ENCODE assay signal across 9 mouse cellular contexts in genomic region chr12:9002038-9002648, GRCm38 (mm10). TPM values are rescaled to one million over a fixed set of nuclear protein-coding genes. Genes with fewer than 3 reads are reported as not detected.
DNase-seq lines count a peak whose midpoint lies in the region; ATAC-seq and TF ChIP-seq lines count a peak whose summit lies in the region.
"Had no signal": no experiment of that assay in that cellular context is flagged by ENCODE, and none has a peak within 500 bp of the region (broad histone marks: within the 10 kb centered on the region; RNA-seq: fewer than 3 reads in every experiment).

No protein-coding gene starts in this region.

- 15% methylated on average over 5 of the region's 5 CpGs for WGBS in intestine, embryonic 15.5 days
- 11% methylated on average over 5 of the region's 5 CpGs for WGBS in limb, embryonic 14.5 days
- WGBS in neural tube, embryonic 14.5 days: 12% methylated on average over 5 of the region's 5 CpGs
- WGBS in thymus, adult 2 months: 14% methylated on average over 5 of the region's 5 CpGs

- ATAC-seq in intestine, embryonic 15.5 days: 0 out of 2 replicates have a peak, but pooled peaks have one; percentile 49
- ATAC-seq in limb, embryonic 14.5 days (ENCODE audit: low FRiP score, low read depth): no peak
- ATAC-seq in neural tube, embryonic 14.5 days (ENCODE audit: low read depth): peak; percentile 71; the same call in 1 of the 2 replicates

- TF ChIP-seq CTCF in thymus, adult 2 months (IDR thresholded peaks at IDR 0.05; ENCODE audit: borderline replicate concordance, control insufficient read depth, extremely low read depth, insufficient read depth, low read length, poor library complexity): no peak

- no peaks in the 10 kb centered on the region for H3K27me3 ChIP-seq in intestine, embryonic 15.5 days (replicated peaks)
- no peaks in the 10 kb centered on the region for H3K27me3 ChIP-seq in limb, embryonic 14.5 days (ENCODE audit: control insufficient read depth, insufficient read depth, low read length)
- H3K27me3 ChIP-seq in neural tube, embryonic 14.5 days (ENCODE audit: control insufficient read depth, insufficient read depth, low read length): no peaks in the 10 kb centered on the region
- no peaks in the 10 kb centered on the region for H3K27me3 ChIP-seq in thymus, adult 2 months (ENCODE audit: control insufficient read depth, insufficient read depth, low read length)
- H3K27me3 ChIP-seq: heart, embryonic 13.5 days had no signal

- H3K36me3 ChIP-seq in intestine, embryonic 15.5 days: no peaks in the 10 kb centered on the region
- peaks cover 3% of the 10 kb centered on the region; the same call in 1 of the 2 replicates for H3K36me3 ChIP-seq in limb, embryonic 14.5 days (ENCODE audit: control insufficient read depth, insufficient read depth, low read length)
- H3K36me3 ChIP-seq in neural tube, embryonic 14.5 days (ENCODE audit: control insufficient read depth, insufficient read depth, low read length): no peaks in the 10 kb centered on the region
- H3K36me3 ChIP-seq in thymus, adult 2 months (ENCODE audit: control insufficient read depth, insufficient read depth, low read length): no peaks in the 10 kb centered on the region

- H3K4me3 ChIP-seq in intestine, embryonic 15.5 days (replicated peaks): no peak overlapping the region
- H3K4me3 ChIP-seq in limb, embryonic 14.5 days (replicated peaks; ENCODE audit: low read length): no peak overlapping the region
- H3K4me3 ChIP-seq in neural tube, embryonic 14.5 days (ENCODE audit: low read depth, low read length): no peak overlapping the region
- H3K4me3 ChIP-seq in thymus, adult 2 months (ENCODE audit: control insufficient read depth, insufficient read depth, low read length): no peak overlapping the region
- H3K4me3 ChIP-seq: heart, embryonic 13.5 days had no signal

- peak; percentile 88 for DNase-seq in CD4-positive, CD25-positive, alpha-beta regulatory T cell, adult 2 months (ENCODE audit: low read depth, low spot score)
- peak; percentile 5 for DNase-seq in WW6 (ENCODE audit: low read depth, low spot score)
- DNase-seq in cerebellum, postnatal 14 days: peak; percentile 73 to 74
- DNase-seq in frontal cortex, postnatal 36 days (ENCODE audit: low spot score in 2 of 2): peak; percentile 13 to 65
- peak; percentile 95 for DNase-seq in limb, embryonic 14.5 days (ENCODE audit: low spot score)
- peak; percentile 47 for DNase-seq in thymus, adult 2 months

- no peak overlapping the region for H3K27ac ChIP-seq in intestine, embryonic 15.5 days
- no peak overlapping the region for H3K27ac ChIP-seq in limb, embryonic 14.5 days (replicated peaks; ENCODE audit: low read depth, low read length)
- H3K27ac ChIP-seq in neural tube, embryonic 14.5 days (ENCODE audit: low read depth, low read length): no peak overlapping the region
- no peak overlapping the region for H3K27ac ChIP-seq in thymus, adult 2 months (ENCODE audit: control insufficient read depth, insufficient read depth, low read length)
- H3K27ac ChIP-seq: heart, embryonic 13.5 days had no signal

- no peak overlapping the region for H3K4me2 ChIP-seq in intestine, embryonic 15.5 days (replicated peaks)
- H3K4me2 ChIP-seq in limb, embryonic 14.5 days (replicated peaks; ENCODE audit: low read depth, low read length, severe bottlenecking): no peak overlapping the region
- no peak overlapping the region; the same call in 1 of the 2 replicates for H3K4me2 ChIP-seq in neural tube, embryonic 14.5 days (ENCODE audit: low read depth, low read length)
- H3K4me2 ChIP-seq: heart, embryonic 13.5 days had no signal

- H3K4me1 ChIP-seq in intestine, embryonic 15.5 days (replicated peaks): no peaks in the 10 kb centered on the region
- H3K4me1 ChIP-seq in limb, embryonic 14.5 days (ENCODE audit: control insufficient read depth, insufficient read depth, low read length): no peaks in the 10 kb centered on the region
- H3K4me1 ChIP-seq in neural tube, embryonic 14.5 days (ENCODE audit: control insufficient read depth, insufficient read depth, low read length): no peaks in the 10 kb centered on the region
- no peaks in the 10 kb centered on the region for H3K4me1 ChIP-seq in thymus, adult 2 months (replicated peaks; ENCODE audit: control insufficient read depth, insufficient read depth, low read length)
- H3K4me1 ChIP-seq: heart, embryonic 13.5 days had no signal

- no peaks in the 10 kb centered on the region for H3K9me3 ChIP-seq in intestine, embryonic 15.5 days
- H3K9me3 ChIP-seq in limb, embryonic 14.5 days (ENCODE audit: control insufficient read depth, low read length): no peaks in the 10 kb centered on the region
- H3K9me3 ChIP-seq in neural tube, embryonic 14.5 days (ENCODE audit: control insufficient read depth, low read length): no peaks in the 10 kb centered on the region
- H3K9me3 ChIP-seq: heart, embryonic 13.5 days had no signal

- no peak for TF ChIP-seq POLR2A in limb, embryonic 14.5 days (IDR thresholded peaks at IDR 0.05; ENCODE audit: borderline replicate concordance, extremely low read depth, insufficient read depth, insufficient read length)
- no peak for TF ChIP-seq POLR2A in thymus, adult 2 months (IDR thresholded peaks at IDR 0.05; ENCODE audit: control insufficient read depth, extremely low read depth, insufficient read depth, low read length, poor library complexity)

- H3K9ac ChIP-seq in intestine, embryonic 15.5 days: no peak overlapping the region
- H3K9ac ChIP-seq in limb, embryonic 14.5 days (ENCODE audit: low read depth, low read length, severe bottlenecking): no peak overlapping the region
- H3K9ac ChIP-seq in neural tube, embryonic 14.5 days (replicated peaks; ENCODE audit: low read depth, low read length): no peak overlapping the region
- H3K9ac ChIP-seq: heart, embryonic 13.5 days had no signal

RNA-seq across cellular contexts. Expression of gene Ttc32, which starts 27.7 kb away (rescaled TPM):
- 31.7 and 35.8 TPM in 2 replicates for polyA plus RNA-seq in intestine, embryonic 15.5 days (2015; fragmentation: Nextera tagmentation; extraction: Ambion mirVana)
- 8.4 and 9.1 TPM in 2 replicates for polyA plus RNA-seq in limb, embryonic 14.5 days (2012; rRNA removed)
- 13.4 and 15.0 TPM in 2 replicates for polyA plus RNA-seq in limb, embryonic 14.5 days (2014; fragmentation: Nextera tagmentation; extraction: Ambion mirVana)
- 6.9 and 10.0 TPM in 2 replicates for polyA plus RNA-seq in neural tube, embryonic 14.5 days (2014; fragmentation: Nextera tagmentation; extraction: Ambion mirVana)
- 12.6 TPM in 2 replicates for polyA plus RNA-seq in thymus, adult 2 months (2012; rRNA removed)

RNA-seq across cellular contexts. Expression of gene Wdr35, which starts 28.5 kb away (rescaled TPM):
- 9.9 and 11.6 TPM in 2 replicates for polyA plus RNA-seq in intestine, embryonic 15.5 days (2015; fragmentation: Nextera tagmentation; extraction: Ambion mirVana)
- 16.7 and 18.8 TPM in 2 replicates for polyA plus RNA-seq in limb, embryonic 14.5 days (2012; rRNA removed)
- 17.8 and 22.3 TPM in 2 replicates for polyA plus RNA-seq in limb, embryonic 14.5 days (2014; fragmentation: Nextera tagmentation; extraction: Ambion mirVana)
- polyA plus RNA-seq in neural tube, embryonic 14.5 days (2014; fragmentation: Nextera tagmentation; extraction: Ambion mirVana): 19.6 and 21.7 TPM in 2 replicates
- 1.6 and 1.8 TPM in 2 replicates for polyA plus RNA-seq in thymus, adult 2 months (2012; rRNA removed)

RNA-seq across cellular contexts. Expression of gene Matn3, which starts 54.4 kb away (rescaled TPM):
- 0.11 and 0.13 TPM in 2 replicates for polyA plus RNA-seq in intestine, embryonic 15.5 days (2015; fragmentation: Nextera tagmentation; extraction: Ambion mirVana)
- polyA plus RNA-seq in limb, embryonic 14.5 days (2012; rRNA removed): 75.9 and 93.4 TPM in 2 replicates
- 30.3 and 34.3 TPM in 2 replicates for polyA plus RNA-seq in limb, embryonic 14.5 days (2014; fragmentation: Nextera tagmentation; extraction: Ambion mirVana)
- polyA plus RNA-seq in neural tube, embryonic 14.5 days (2014; fragmentation: Nextera tagmentation; extraction: Ambion mirVana): 0.07 and 0.17 TPM in 2 replicates
- polyA plus RNA-seq in thymus, adult 2 months (2012; rRNA removed): 0.06 and 0.15 TPM in 2 replicates

Comparison
In these comparisons a context has a peak if more than half of its experiments do, and no peak if none do; other contexts are left out.
1. DNase-seq: peak in every context shown above with its lines; median percentile 95 in limb, embryonic 14.5 days; 88 in CD4-positive, CD25-positive, alpha-beta regulatory T cell, adult 2 months; 74 in cerebellum, postnatal 14 days; 47 in thymus, adult 2 months; 39 in frontal cortex, postnatal 36 days; 5 in WW6.
2. RNA of gene Matn3, which starts 54.4 kb away (polyA plus RNA-seq): 30.3 to 93.4 TPM in limb, embryonic 14.5 days; 0.06 to 0.15 TPM in thymus, adult 2 months, 0.11 to 0.13 TPM in intestine, embryonic 15.5 days and 0.07 to 0.17 TPM in neural tube, embryonic 14.5 days; every median in the first group is over 10 times any median in the second.